Mouse (Mus musculus) CH12.LX (cell line): ENCODE results near the gene Krt83.

Source experiments
- BHLHE40 ChIP-seq: IDR thresholded peaks from 2 replicates; pipeline ENCODE4 v1.6.1; 2011; ENCODE audit warnings: mild to moderate bottlenecking, low read depth, low read length, improper control_type of control experiment
- CHD2 ChIP-seq: IDR thresholded peaks from 2 replicates; pipeline ENCODE4 v1.6.1; 2011; ENCODE audit warnings: low read length, improper control_type of control experiment
- CTCF ChIP-seq, 2 experiments: IDR thresholded peaks in 1 of 2; conservative IDR thresholded peaks in 1 of 2; 2 replicates each; pipeline ENCODE4 v1.5.1; 2011 to 2012; ENCODE audit warnings: low read depth in 2 of 2, low read length in 2 of 2, improper control_type of control experiment in 1 of 2, inconsistent platforms in 1 of 2, mild to moderate bottlenecking in 1 of 2, moderate library complexity in 1 of 2
- ETS1 ChIP-seq: conservative IDR thresholded peaks from 2 replicates; pipeline ENCODE4 v1.6.1; 2012; ENCODE audit warnings: low read depth, mild to moderate bottlenecking, inconsistent platforms, low read length, improper control_type of control experiment, moderate library complexity
- GABPA ChIP-seq: IDR thresholded peaks from 2 replicates; pipeline ENCODE4 v1.6.1; 2012; ENCODE audit warnings: low read depth, low read length, improper control_type of control experiment, inconsistent platforms; ENCODE audit not compliant: insufficient replicate concordance
- MAX ChIP-seq: IDR thresholded peaks from 2 replicates; pipeline ENCODE4 v1.6.1; 2011; ENCODE audit warnings: low read length, improper control_type of control experiment
- MEF2A ChIP-seq: IDR thresholded peaks from 2 replicates; pipeline ENCODE4 v1.6.1; 2014; ENCODE audit warnings: low read depth, mild to moderate bottlenecking, inconsistent platforms, low read length, improper control_type of control experiment, borderline replicate concordance
- NELFE ChIP-seq: IDR thresholded peaks from 2 replicates; pipeline ENCODE4 v1.6.1; 2011; ENCODE audit warnings: low read depth, low read length, improper control_type of control experiment
- NRF1 ChIP-seq: IDR thresholded peaks from 2 replicates; pipeline ENCODE4 v1.6.1; 2014; ENCODE audit warnings: low read depth, mild to moderate bottlenecking, inconsistent platforms, low read length, improper control_type of control experiment, moderate library complexity
- POLR2A ChIP-seq: IDR thresholded peaks from 2 replicates; pipeline ENCODE4 v1.6.1; 2011; ENCODE audit warnings: low read depth, mild to moderate bottlenecking, improper control_type of control experiment, low read length
- RCOR1 ChIP-seq: conservative IDR thresholded peaks from 2 replicates; pipeline ENCODE4 v1.6.1; 2012; ENCODE audit warnings: low read depth, mild to moderate bottlenecking, inconsistent platforms, low read length, improper control_type of control experiment
- TBP ChIP-seq: conservative IDR thresholded peaks from 2 replicates; pipeline ENCODE4 v1.6.1; 2011; ENCODE audit warnings: low read depth, low read length, improper control_type of control experiment
- USF1 ChIP-seq: IDR thresholded peaks from 2 replicates; pipeline ENCODE4 v1.6.1; 2014; ENCODE audit warnings: low read depth, mild to moderate bottlenecking, inconsistent platforms, low read length, improper control_type of control experiment
- ZKSCAN1 ChIP-seq: IDR thresholded peaks from 2 replicates; pipeline ENCODE4 v1.6.1; 2012; ENCODE audit warnings: low read depth, inconsistent platforms, low read length, improper control_type of control experiment, borderline replicate concordance

DNA sequence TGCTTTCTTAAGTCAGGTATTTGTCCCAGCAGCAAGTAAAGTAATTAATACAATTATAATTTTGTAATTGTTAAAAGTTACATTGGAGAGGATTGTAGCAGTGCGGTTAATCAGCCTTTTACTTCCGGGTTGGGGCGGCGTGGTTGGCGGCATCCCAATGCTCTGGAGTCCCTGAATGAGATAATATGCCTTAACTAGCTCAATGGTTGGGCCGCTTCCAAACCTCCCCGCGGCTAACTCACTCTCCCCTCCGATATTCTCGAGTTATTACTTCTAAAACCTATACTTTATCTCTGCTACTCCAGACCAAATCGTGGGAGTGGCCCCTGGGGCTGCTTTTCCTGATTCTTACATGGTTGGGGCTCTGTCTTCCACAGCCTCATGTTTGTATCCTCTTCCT, 44.7 kb downstream of the Krt83 start:
- no peak for TF ChIP-seq ZKSCAN1
- no peak for TF ChIP-seq POLR2A
- no peak for TF ChIP-seq BHLHE40
- TF ChIP-seq MAX = no peak
- no peak for TF ChIP-seq CTCF (conservative IDR thresholded peaks at IDR 0.05 in 1 of 2, IDR thresholded peaks at IDR 0.05 in 1 of 2; ENCODE audit: low read depth in 2 of 2, low read length in 2 of 2)
- TF ChIP-seq GABPA = no peak
- TF ChIP-seq NELFE = no peak
- no peak for TF ChIP-seq ETS1
- no peak for TF ChIP-seq MEF2A
- no peak for TF ChIP-seq USF1
- no peak for TF ChIP-seq TBP
- TF ChIP-seq CHD2 = no peak
- no peak for TF ChIP-seq RCOR1
- no peak for TF ChIP-seq NRF1
